Mouse (Mus musculus) intestine, postnatal 0 days (tissue): ENCODE data around the gene Tas1r2. TPM values are rescaled to one million over a fixed set of nuclear protein-coding genes. Genes with fewer than 3 reads are reported as not detected.

Source experiments
- ATAC-seq: fragments of 200-750 bp; cut with Nextera tagmentation; 2 replicates; pipeline ENCODE4 v1.8.0; 2017; ENCODE audit warnings: mild to moderate bottlenecking, moderate TSS enrichment, moderate library complexity
- H3K27ac ChIP-seq: fragments of 300-500 bp; sonication (generic); 2 replicates; pipeline ENCODE4 v1.5.1; 2014; ENCODE audit warnings: mild to moderate bottlenecking, low read depth, low read length, moderate library complexity
- H3K27me3 ChIP-seq: fragments of 300-500 bp; sonication (generic); replicated peaks from 2 replicates; pipeline ENCODE4 v1.6.1; 2014; ENCODE audit warnings: low read length, mixed read lengths; ENCODE audit not compliant: control insufficient read depth, insufficient read depth
- H3K36me3 ChIP-seq: fragments of 300-500 bp; sonication (generic); 2 replicates; pipeline ENCODE4 v1.6.1; 2014; ENCODE audit warnings: mild to moderate bottlenecking, moderate library complexity; ENCODE audit not compliant: control insufficient read depth, insufficient read depth
- H3K4me1 ChIP-seq: fragments of 300-500 bp; sonication (generic); replicated peaks from 2 replicates; pipeline ENCODE4 v1.6.1; 2014; ENCODE audit warnings: antibody characterized with exemption, low read length, mixed read lengths; ENCODE audit not compliant: control insufficient read depth, insufficient read depth
- H3K4me2 ChIP-seq: fragments of 300-500 bp; sonication (generic); replicated peaks from 2 replicates; pipeline ENCODE4 v1.6.1; 2014; ENCODE audit warnings: low read depth, mild to moderate bottlenecking, moderate library complexity
- H3K4me3 ChIP-seq: fragments of 300-500 bp; sonication (generic); 2 replicates; pipeline ENCODE4 v1.5.1; 2014; ENCODE audit warnings: low read depth, low read length
- H3K9ac ChIP-seq: fragments of 300-500 bp; sonication (generic); 2 replicates; pipeline ENCODE4 v1.6.1; 2014; ENCODE audit warnings: mild to moderate bottlenecking, low read depth, low read length
- H3K9me3 ChIP-seq: fragments of 300-500 bp; sonication (generic); 2 replicates; pipeline ENCODE4 v1.6.1; 2016; ENCODE audit warnings: mixed run types; ENCODE audit not compliant: control insufficient read depth
- CTCF ChIP-seq: sonication (generic); IDR thresholded peaks from 2 replicates; pipeline ENCODE4 v1.5.1; 2016; ENCODE audit warnings: low read depth, mild to moderate bottlenecking, control low read depth, antibody characterized with exemption, moderate library complexity
- WGBS: fragments of 180-500 bp; shearing (Covaris S2); extraction: QIAGEN DNeasy Blood & Tissue Kit; methylation state at CpG from one replicate; pipeline ENCODE4 v1.1.7; 2014; 5-methylcytosine and 5-hydroxymethylcytosine counted together
- polyA plus RNA-seq: library from polyadenylated mRNA; unstranded; fragments of >200 nt; fragmentation: Nextera tagmentation; extraction: Ambion mirVana; gene quantifications from 2 replicates; pipeline ENCODE4 v1.2.1, GENCODE M21; 2015

Tas1r2 gene
- polyA plus RNA-seq, 1 experiment from 2014 or later, result not detected

GRCm38 (mm10) chr4:139614524-139615260 is 38.6 kb upstream of the Tas1r2 start:
- Histone ChIP-seq H3K4me2 (no peak overlapping the region), H3K9me3 (no peaks in the 10 kb centered on the region), H3K4me3 (no peak overlapping the region), H3K27ac (no peak overlapping the region), H3K9ac (no peak overlapping the region), H3K4me1 (no peaks in the 10 kb centered on the region; the same call in 1 of the 2 replicates), H3K27me3 (no peaks in the 10 kb centered on the region), H3K36me3 (peaks cover 36% of the 10 kb centered on the region)
- ATAC-seq, result no peak
- peak; percentile 35; the same call in 1 of the 2 replicates for TF ChIP-seq CTCF
- 86% methylated on average over 21 of the region's 21 CpGs for WGBS

GRCm38 (mm10) chr4:139616276-139617000 is 36.9 kb upstream of the Tas1r2 start:
- peak; percentile 79 for ATAC-seq
- H3K36me3 ChIP-seq, result peaks cover 36% of the 10 kb centered on the region
- H3K27ac ChIP-seq, result peak overlapping the region; percentile 52
- peak overlapping the region; percentile 53 for H3K9ac ChIP-seq
- H3K27me3 ChIP-seq, result peaks cover 6% of the 10 kb centered on the region; the same call in 1 of the 2 replicates
- no peaks in the 10 kb centered on the region; the same call in 1 of the 2 replicates for H3K4me1 ChIP-seq
- 22% methylated on average over 23 of the region's 24 CpGs for WGBS
- no peak for TF ChIP-seq CTCF
- H3K4me3 ChIP-seq, result peak overlapping the region; percentile 45
- no peaks in the 10 kb centered on the region for H3K9me3 ChIP-seq
- peak overlapping the region; percentile 66 for H3K4me2 ChIP-seq

- no peak overlapping the region for H3K9ac ChIP-seq
- peaks cover 9% of the 10 kb centered on the region; the same call in 1 of the 2 replicates for H3K27me3 ChIP-seq
- no peak for ATAC-seq
- WGBS, result 48% methylated on average over 3 of the region's 3 CpGs
- H3K9me3 ChIP-seq, result no peaks in the 10 kb centered on the region
- H3K4me3 ChIP-seq, result no peak overlapping the region
- H3K36me3 ChIP-seq, result peaks cover 36% of the 10 kb centered on the region
- peak overlapping the region; percentile 66 for H3K4me2 ChIP-seq
- no peak overlapping the region; the same call in 1 of the 2 replicates for H3K27ac ChIP-seq
- H3K4me1 ChIP-seq, result no peaks in the 10 kb centered on the region; the same call in 1 of the 2 replicates
- no peak for TF ChIP-seq CTCF
Observed at GRCm38 (mm10) chr4:139617001-139617364, 36.4 kb upstream of the Tas1r2 start.

- H3K4me2 ChIP-seq, result no peak overlapping the region
- peaks cover 14% of the 10 kb centered on the region; the same call in 1 of the 2 replicates for H3K36me3 ChIP-seq
- H3K9ac ChIP-seq, result no peak overlapping the region
- ATAC-seq, result no peak
- no peak overlapping the region for H3K4me3 ChIP-seq
- WGBS, result 79% methylated on average over 6 of the region's 6 CpGs
- H3K9me3 ChIP-seq, result no peaks in the 10 kb centered on the region
- TF ChIP-seq CTCF, result no peak
- no peaks in the 10 kb centered on the region; the same call in 1 of the 2 replicates for H3K4me1 ChIP-seq
- no peak overlapping the region for H3K27ac ChIP-seq
- peaks cover 26% of the 10 kb centered on the region for H3K27me3 ChIP-seq
Observed at GRCm38 (mm10) chr4:139619765-139620164, 33.6 kb upstream of the Tas1r2 start.

GRCm38 (mm10) chr4:139622373-139623282 is 30.7 kb upstream of the Tas1r2 start, which contains the start of gene Aldh4a1:
Gene Aldh4a1 (plus strand): TSS chr4:139622866.
- Histone ChIP-seq H3K4me2 (peak within 1 kb of the TSS; percentile 91), H3K4me3 (peak within 1 kb of the TSS; percentile 55), H3K4me1 (no peaks in the 10 kb centered on the region), H3K9ac (peak within 1 kb of the TSS; percentile 53), H3K9me3 (no peaks in the 10 kb centered on the region), H3K27me3 (peaks cover 46% of the 10 kb centered on the region), H3K27ac (peak within 1 kb of the TSS; percentile 50), H3K36me3 (no peaks in the 10 kb centered on the region; the same call in 1 of the 2 replicates)
- TF ChIP-seq CTCF, result no peak
- ATAC-seq, result peak; percentile 99
- under 1% methylated on average over 38 of the region's 38 CpGs for WGBS
